Mouse (Mus musculus): ENCODE results near the gene Arhgef6.
A peak's percentile ranks its signal among the peaks of the same experiment; 100 is the strongest.

The Arhgef6 gene

DNA sequence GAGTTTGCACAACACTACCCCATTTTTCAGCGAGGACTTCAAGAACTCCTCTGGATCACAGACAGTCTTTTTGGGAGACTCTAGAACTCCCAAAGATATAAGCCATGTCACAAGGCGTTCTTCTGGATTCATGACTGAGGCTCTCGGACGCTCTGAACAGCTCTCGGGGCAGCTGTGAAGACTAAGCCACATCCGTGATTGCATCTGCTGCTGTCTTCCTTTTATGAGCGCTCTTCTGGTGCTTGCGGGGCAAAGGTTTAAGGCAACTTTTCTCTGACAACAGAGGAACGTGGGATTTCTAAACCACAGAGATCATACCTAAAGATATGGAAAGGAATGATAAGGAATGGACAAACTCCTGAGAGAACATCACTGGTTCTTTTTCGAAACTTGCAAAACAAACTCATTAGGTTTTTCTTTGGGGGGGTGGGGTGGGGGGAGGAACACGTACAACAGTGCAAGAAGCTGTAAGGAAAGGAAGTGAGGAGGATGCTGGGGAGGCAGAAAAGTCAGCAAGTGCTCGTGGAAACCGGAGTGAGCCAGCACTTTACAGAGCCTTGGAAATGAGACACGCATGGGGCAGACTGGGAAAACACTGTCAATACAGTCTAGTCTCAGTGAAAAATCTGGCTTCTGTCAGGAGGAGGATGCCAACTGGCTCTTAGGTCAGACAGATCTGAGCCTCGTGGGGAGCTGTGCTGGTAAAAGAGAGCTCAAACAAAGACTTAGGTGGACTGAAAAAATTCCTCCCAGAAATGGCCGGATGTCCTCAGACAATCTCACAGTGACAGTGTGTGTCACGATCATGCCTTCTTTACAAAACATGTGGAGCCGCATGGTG is at the start of gene Arhgef6:
Arhgef6 (minus strand) TSS at position 359 of the 841 bp plus-strand sequence.
- no peak for DNase-seq

DNA sequence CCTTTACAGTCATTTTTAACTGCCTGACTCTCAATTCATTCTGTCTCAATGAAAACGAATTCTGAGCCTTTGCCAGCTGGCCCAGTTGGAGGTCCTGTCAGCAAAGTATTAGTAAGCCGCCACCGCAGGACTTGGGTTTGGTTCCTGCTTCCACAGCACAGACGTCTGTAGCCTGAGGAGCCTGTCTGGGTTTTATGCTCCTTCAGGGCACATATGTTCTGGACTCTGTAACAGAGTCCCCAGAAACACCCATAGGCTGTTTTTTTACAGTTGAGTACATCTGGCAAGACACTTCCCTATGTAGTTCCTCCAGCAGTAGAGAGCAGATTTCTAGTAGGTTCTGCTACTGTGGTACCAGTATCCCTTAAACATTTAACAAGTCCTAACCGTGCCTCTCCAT is 42.4 kb upstream of the Arhgef6 start:
- DNase-seq: no peak

- no peak for DNase-seq
Measured at GRCm38 (mm10) chrX:57378579-57378978, 40.0 kb upstream of the Arhgef6 start.

DNA sequence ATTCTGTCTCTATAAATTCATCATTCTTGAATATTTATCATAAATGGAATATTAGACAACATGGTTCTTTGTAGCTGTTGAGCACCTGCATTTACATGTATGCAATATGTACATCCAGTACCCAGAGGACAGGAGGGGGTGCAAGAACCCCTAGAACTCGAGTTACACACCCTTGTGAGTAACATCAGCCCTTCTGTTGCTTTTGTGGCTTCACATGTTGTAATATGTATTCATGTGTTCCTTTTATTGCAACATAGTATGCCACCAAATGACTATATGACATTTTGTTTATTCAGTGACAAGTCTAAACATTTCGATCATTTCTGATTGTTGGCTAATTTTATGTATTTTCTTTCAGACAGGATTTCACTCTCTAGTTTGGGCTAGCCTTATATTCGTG is 38.6 kb upstream of the Arhgef6 start:
- DNase-seq: no peak

GRCm38 (mm10) chrX:57374029-57374428 is 35.5 kb upstream of the Arhgef6 start:
- DNase-seq: no peak

GRCm38 (mm10) chrX:57373543-57373942 is 35.0 kb upstream of the Arhgef6 start:
- DNase-seq: no peak

DNA sequence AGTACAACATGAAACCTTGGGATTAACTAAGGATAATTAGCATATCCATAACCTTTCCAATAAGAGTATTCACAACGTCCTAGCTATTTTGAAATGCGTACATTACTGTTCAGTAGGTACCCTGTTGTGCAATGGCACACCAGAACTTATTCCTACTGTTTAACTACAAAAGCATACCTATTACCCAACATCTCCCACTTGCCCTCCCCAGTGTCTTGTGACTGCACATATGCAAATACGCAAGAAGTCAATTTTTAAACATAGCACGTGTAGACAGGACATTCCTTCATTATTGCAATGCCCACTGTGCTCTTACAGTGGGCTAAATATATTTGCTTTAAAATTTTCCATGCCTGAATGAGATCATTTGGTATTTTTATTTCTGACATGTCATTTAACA is 34.4 kb upstream of the Arhgef6 start:
- peak; percentile 6 to 40 for DNase-seq

GRCm38 (mm10) chrX:57364891-57365569 is 26.5 kb upstream of the Arhgef6 start:
- no peak for DNase-seq

- no peak for DNase-seq
Measured at GRCm38 (mm10) chrX:57359316-57359715, 20.8 kb upstream of the Arhgef6 start.

DNA sequence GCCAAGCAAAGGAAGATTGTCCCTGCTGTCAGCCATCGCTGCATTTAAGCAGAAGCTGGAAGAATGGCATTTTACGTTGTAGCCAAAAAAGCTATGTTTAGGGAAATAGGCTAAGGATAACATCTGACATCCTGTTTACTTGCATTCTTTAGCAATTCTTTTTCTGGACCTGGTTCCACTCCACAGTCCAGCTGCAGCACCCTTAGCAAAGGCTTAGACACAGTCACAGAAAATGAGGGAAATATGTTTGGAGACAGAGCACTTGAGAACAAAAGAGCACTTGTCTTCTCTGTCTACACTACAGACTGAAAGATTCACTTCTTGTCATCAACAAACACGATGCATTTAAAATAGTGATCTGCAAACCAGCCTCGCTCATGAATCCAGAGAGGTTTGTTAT is 691 bp upstream of the Arhgef6 start:
- DNase-seq: no peak

- DNase-seq: no peak
Measured at GRCm38 (mm10) chrX:57337582-57337981, 947 bp downstream of the Arhgef6 start.

- DNase-seq: peak in 1 of 2 experiments; percentile 7
Measured at GRCm38 (mm10) chrX:57336958-57337357, 1.6 kb downstream of the Arhgef6 start.

DNA sequence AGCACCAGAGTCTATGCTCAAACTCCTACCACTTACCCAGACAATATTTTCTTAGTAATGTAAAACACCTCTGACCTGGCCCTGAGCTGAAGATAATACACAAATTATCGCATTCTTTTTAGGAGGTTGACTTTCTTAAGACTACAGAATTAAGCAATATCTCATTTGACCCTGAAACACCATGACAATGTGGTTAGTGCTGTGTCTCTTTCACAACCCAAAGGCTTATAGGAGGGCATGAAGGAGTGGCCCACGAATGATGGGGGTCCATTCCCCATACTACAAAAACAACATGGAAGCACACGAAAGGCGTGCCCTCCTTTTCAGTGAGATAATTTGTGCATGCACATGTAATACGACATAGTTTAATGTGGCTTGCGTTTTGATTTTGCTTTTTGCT is 3.2 kb downstream of the Arhgef6 start:
- DNase-seq: no peak

DNA sequence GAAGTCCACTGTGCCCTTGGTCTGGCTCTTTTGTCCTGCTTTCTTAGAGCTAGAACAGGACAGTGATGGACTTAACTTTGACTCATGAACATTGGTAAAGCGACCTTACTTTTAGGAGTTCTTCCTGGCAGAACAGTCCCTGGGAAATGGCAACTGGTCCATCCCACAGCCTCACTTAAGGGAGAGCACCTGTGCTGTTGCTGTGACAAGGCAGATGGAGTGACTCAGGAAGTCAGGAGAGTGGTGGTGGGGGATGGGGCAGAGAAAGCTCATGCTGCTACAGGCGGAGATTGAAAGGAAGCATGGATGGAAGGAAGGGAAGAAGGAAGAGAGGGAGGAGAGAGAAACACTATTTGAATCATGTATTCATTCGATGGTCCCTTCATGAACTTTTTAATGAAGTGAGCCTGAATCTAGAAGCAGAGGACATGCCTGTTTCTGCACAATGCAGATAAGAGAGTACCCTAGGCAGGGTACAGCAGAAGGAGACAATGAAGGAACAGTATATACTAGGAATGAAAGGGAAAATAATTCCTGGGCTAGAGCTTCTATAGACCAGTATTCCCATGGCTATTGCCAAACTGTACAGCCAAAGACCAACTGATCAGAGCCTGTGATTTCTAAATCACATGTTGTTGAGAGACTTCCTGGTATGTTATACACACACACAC is 10.7 kb downstream of the Arhgef6 start:
- DNase-seq: no peak

DNA sequence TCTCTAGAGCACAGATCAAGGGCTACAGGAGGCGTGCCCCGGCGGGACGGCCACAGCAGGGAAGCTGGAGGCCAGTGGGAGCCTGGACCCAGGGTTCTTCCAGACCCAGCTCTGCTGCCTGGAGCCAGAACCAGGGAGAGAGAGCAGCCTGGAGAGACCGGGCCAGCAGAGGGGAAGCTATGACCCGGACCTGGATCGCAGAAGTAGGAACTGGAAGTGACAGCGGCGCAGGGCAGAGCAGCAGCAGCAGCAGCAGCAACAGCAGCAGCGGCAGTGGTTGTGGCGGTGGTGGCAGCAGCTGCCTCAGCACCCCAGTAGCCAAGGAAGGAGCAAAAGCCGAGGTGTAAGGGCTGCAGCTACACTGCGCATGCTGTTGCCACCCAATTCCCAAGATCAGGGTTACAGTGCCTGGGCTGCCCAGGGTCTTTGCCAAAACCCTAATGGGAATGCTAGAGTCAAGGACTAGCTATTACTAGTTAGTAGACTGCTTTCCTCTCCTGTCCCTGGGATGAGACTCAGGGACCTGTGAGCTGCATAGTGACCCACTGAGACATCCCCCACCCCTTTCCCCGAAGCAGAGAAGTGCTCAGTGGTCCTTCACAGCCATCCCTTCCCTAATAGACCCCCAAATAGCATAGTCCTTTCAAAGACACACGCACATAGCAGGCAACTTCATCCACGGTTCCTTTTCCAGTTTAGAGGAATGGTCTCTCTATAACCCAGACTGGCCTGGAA is 11.9 kb downstream of the Arhgef6 start:
- DNase-seq: peak; percentile 50

GRCm38 (mm10) chrX:57325861-57326461 is 12.6 kb downstream of the Arhgef6 start:
- DNase-seq: peak; percentile 33 to 35

GRCm38 (mm10) chrX:57324891-57325290 is 13.6 kb downstream of the Arhgef6 start:
- peak; percentile 36 to 48 for DNase-seq

DNA sequence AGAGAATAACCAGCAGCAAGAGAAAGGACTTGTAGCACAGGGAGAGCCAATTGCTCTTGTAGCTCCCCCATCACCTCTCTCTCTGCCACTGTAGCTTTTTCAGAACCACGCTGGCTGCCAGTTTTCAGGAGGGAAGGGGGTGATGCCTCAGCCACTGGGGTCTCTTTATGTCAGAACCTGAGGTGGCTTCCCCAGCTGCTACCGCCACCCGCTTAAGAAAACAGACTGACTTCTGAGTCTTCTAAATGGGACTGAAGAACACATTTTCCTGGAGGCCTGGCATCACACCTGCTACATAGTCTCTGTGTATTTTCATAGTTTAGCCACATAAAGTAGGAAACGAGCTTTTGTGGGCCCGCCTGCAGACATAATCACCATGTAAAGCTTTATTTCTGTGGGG is 26.5 kb downstream of the Arhgef6 start:
- no peak for DNase-seq

DNA sequence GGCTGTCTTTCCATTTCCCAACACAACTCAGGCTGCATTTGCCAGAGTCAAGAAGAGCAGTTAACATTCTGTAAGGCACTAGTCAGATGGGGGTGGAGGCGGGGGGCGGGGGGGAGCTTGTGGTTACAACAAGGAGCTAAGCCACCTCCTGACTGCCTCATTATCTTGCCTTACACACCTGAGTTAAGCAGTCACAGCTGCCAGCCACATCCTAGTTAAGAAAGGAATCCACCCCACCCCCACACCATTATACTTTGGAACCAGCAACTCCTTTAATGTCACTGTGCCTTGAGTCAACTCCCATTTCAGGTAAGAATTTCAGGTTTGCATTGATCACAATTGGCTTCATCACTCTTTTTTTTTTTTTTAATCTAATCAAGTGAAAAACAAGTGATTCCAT is 28.5 kb downstream of the Arhgef6 start:
- no peak for DNase-seq

DNA sequence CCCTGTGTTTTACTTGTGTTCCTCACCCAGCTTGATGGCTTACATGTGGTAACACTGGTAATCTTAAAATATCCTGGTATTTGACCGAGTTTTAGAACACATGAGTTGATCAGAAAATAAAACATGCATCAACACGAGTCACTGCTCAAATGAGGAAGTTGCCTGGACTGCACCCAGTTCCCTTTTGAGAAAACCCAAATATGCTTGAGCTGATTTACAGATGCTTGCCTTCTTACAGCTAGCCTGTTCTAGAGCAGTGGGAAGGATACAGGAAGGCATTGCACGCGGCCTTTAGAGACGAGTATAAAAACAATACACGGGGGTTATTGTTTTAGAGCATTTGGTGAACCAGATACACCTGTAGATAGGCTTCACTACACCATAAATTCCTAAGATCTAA is 31.8 kb downstream of the Arhgef6 start:
- no peak for DNase-seq

GRCm38 (mm10) chrX:57304784-57305287 is 33.7 kb downstream of the Arhgef6 start:
- peak; percentile 14 to 16 for DNase-seq

- no peak for DNase-seq
Measured at GRCm38 (mm10) chrX:57303188-57303878, 35.2 kb downstream of the Arhgef6 start.

Data from lung, adult 18-20 months (tissue).